Mouse (Mus musculus): Measurements from ENCODE around the gene Rad21l. TPM values are rescaled to one million over a fixed set of nuclear protein-coding genes. Genes with fewer than 3 reads are reported as not detected.

The Rad21l gene
- total RNA-seq (2014; rRNA removed; ENCODE audit: low replicate concordance) (not detected in 2 replicates), polyA plus RNA-seq (2015; fragmentation: Nextera tagmentation; extraction: Ambion mirVana) (not detected in 2 replicates)

DNA sequence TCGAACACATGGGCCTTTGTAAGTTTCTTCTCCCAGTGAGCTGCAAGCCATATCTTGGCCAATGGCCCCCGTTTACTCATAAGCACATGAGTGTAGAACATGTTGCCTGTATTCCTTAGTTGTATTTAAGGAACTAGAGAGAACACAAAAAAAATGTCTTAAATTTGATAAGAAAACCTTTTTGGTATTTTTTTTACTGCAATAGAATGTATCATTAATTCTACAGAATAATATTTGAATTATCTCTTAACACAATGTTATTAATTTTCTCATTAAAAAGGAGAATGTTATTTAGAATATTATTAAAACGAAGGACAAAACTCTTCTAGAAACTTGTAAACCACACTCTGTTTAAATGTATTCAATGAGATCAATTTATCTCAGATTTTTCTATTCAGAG is at the start of gene Rad21l:
Rad21l (minus strand) TSS at position 101 of the 400 bp plus-strand sequence.
- DNase-seq (ENCODE audit: low spot score) (no peak), ATAC-seq (ENCODE audit: insufficient read depth, low read depth) (no peak)
- H3K4me2 ChIP-seq (ENCODE audit: low read depth, low read length), result no peak within 1 kb of the TSS
- no peak within 1 kb of the TSS for H3K4me3 ChIP-seq (ENCODE audit: low read depth, low read length)
- peaks cover 5% of the 10 kb centered on the region; the same call in 1 of the 2 replicates for H3K27me3 ChIP-seq (ENCODE audit: control insufficient read depth, insufficient read depth, low read length)
- H3K27ac ChIP-seq (ENCODE audit: low read depth), result no peak within 1 kb of the TSS
- H3K9me3 ChIP-seq (replicated peaks; ENCODE audit: control insufficient read depth, low read length), result no peaks in the 10 kb centered on the region
- H3K4me1 ChIP-seq (ENCODE audit: control insufficient read depth, insufficient read depth), result no peaks in the 10 kb centered on the region
- TF ChIP-seq CTCF (IDR thresholded peaks at IDR 0.05; ENCODE audit: low read depth) (no peak), EP300 (IDR thresholded peaks at IDR 0.05; ENCODE audit: low read depth) (no peak)
- 58% methylated on average over 3 of the region's 3 CpGs for WGBS
- no peak within 1 kb of the TSS for H3K9ac ChIP-seq (replicated peaks; ENCODE audit: low read depth, low read length)
- no peaks in the 10 kb centered on the region for H3K36me3 ChIP-seq (replicated peaks; ENCODE audit: control insufficient read depth, insufficient read depth, low read length)

DNA sequence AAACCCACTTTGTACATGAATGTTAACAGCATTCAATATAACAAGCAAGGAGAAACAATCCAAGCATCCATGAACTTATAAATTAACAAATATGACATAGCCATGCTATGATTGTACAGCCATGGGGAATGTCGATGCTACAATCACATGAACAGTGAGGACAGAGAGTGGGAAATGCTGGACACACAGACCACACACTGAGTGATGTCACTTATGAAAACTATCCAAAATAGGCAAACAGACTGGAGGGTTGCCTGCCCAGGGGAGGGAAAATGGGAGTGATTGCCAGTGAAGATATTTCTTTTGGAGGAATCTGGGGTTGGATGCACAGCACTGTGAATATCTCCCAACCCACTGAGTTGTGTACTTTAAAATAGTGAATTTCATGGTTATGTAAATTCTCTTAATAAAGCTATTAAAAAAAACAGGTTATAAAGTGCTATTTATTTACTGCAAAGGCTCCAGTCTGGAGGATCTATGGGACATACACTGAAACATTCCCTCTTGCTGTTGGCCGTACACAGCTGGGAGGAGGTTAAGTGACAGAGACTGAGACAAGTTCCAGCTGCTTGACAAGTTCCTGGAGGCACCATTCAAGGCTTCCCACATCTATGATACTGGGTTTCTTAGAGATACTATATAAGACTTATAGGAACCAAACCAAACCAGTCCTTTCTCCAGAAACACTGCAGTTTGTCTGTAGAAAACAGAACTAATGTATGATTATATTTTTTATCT is 48.2 kb upstream of the Rad21l start:
- no peaks in the 10 kb centered on the region for H3K9me3 ChIP-seq (replicated peaks; ENCODE audit: control insufficient read depth, low read length)
- H3K27ac ChIP-seq (ENCODE audit: low read depth), result no peak overlapping the region
- H3K9ac ChIP-seq (replicated peaks; ENCODE audit: low read depth, low read length), result no peak overlapping the region
- TF ChIP-seq CTCF (IDR thresholded peaks at IDR 0.05; ENCODE audit: low read depth) (no peak), EP300 (IDR thresholded peaks at IDR 0.05; ENCODE audit: low read depth) (no peak)
- H3K4me2 ChIP-seq (ENCODE audit: low read depth, low read length), result no peak overlapping the region
- no peaks in the 10 kb centered on the region for H3K4me1 ChIP-seq (ENCODE audit: control insufficient read depth, insufficient read depth)
- WGBS, result 74% methylated on average over 2 of the region's 2 CpGs
- H3K36me3 ChIP-seq (replicated peaks; ENCODE audit: control insufficient read depth, insufficient read depth, low read length), result peaks cover 40% of the 10 kb centered on the region
- H3K4me3 ChIP-seq (ENCODE audit: low read depth, low read length), result no peak overlapping the region
- H3K27me3 ChIP-seq (ENCODE audit: control insufficient read depth, insufficient read depth, low read length), result no peaks in the 10 kb centered on the region
- ATAC-seq (ENCODE audit: insufficient read depth, low read depth) (no peak), DNase-seq (ENCODE audit: low spot score) (no peak)

DNA sequence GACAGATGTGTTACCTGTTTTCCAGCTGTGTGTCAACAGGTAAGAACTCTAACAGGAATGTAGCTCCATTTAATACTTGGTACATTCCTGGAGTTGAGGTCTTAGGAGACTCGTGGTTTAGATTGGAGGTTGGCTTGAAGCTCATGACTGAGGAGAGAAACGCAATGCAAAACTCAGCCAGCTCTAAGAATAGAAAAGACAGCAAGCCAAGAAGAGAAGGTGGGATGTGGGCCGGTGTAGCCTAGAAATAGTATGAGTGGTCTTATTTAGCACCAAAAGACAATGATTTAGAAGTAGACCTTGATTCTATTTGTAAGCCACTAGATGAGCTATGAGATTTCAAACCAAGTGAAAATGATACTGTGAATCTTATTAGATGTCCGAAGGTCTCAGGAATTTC is 47.2 kb upstream of the Rad21l start:
- WGBS, result 67% methylated on average over 4 of the region's 4 CpGs

DNA sequence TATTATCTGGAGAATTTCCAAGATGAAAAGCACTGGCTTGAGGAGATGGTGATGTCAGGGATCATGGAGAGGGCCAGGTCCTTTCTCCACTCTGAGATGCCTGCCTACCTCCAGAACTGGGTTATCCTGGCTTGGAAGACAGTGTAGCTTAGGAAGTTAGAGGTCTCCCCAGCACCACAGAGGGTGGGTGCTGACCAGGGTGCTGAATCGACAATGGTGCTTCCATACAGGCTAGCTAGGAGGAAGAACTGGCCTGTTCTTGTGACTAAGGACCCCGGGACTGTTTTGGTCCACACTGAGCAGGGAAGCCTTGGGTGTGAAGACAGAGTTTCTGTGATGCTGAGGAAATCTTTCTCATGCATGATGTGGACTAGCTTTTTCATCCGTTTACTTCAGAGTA is 44.3 kb upstream of the Rad21l start:
- DNase-seq (ENCODE audit: low spot score) (peak; percentile 15), ATAC-seq (ENCODE audit: insufficient read depth, low read depth) (no peak)
- 34% methylated on average over 3 of the region's 3 CpGs for WGBS
- peaks cover 7% of the 10 kb centered on the region for H3K36me3 ChIP-seq (replicated peaks; ENCODE audit: control insufficient read depth, insufficient read depth, low read length)
- TF ChIP-seq CTCF (IDR thresholded peaks at IDR 0.05; ENCODE audit: low read depth) (no peak), EP300 (IDR thresholded peaks at IDR 0.05; ENCODE audit: low read depth) (no peak)
- no peak overlapping the region for H3K27ac ChIP-seq (ENCODE audit: low read depth)
- H3K4me3 ChIP-seq (ENCODE audit: low read depth, low read length), result no peak overlapping the region
- no peaks in the 10 kb centered on the region for H3K4me1 ChIP-seq (ENCODE audit: control insufficient read depth, insufficient read depth)
- no peak overlapping the region for H3K9ac ChIP-seq (replicated peaks; ENCODE audit: low read depth, low read length)
- no peaks in the 10 kb centered on the region for H3K27me3 ChIP-seq (ENCODE audit: control insufficient read depth, insufficient read depth, low read length)
- no peaks in the 10 kb centered on the region for H3K9me3 ChIP-seq (replicated peaks; ENCODE audit: control insufficient read depth, low read length)
- no peak overlapping the region for H3K4me2 ChIP-seq (ENCODE audit: low read depth, low read length)

More for the DNA sequence above, 47.2 kb upstream of the Rad21l start:
- H3K4me3 ChIP-seq (ENCODE audit: low read depth, low read length), result no peak overlapping the region
- H3K27ac ChIP-seq (ENCODE audit: low read depth), result no peak overlapping the region
- no peaks in the 10 kb centered on the region for H3K9me3 ChIP-seq (replicated peaks; ENCODE audit: control insufficient read depth, low read length)
- TF ChIP-seq EP300 (IDR thresholded peaks at IDR 0.05; ENCODE audit: low read depth) (no peak), CTCF (IDR thresholded peaks at IDR 0.05; ENCODE audit: low read depth) (no peak)
- peaks cover 30% of the 10 kb centered on the region for H3K36me3 ChIP-seq (replicated peaks; ENCODE audit: control insufficient read depth, insufficient read depth, low read length)
- no peak for ATAC-seq (ENCODE audit: insufficient read depth, low read depth)
- no peak overlapping the region for H3K9ac ChIP-seq (replicated peaks; ENCODE audit: low read depth, low read length)
- no peaks in the 10 kb centered on the region for H3K4me1 ChIP-seq (ENCODE audit: control insufficient read depth, insufficient read depth)
- H3K27me3 ChIP-seq (ENCODE audit: control insufficient read depth, insufficient read depth, low read length), result no peaks in the 10 kb centered on the region
- H3K4me2 ChIP-seq (ENCODE audit: low read depth, low read length), result no peak overlapping the region
- DNase-seq (ENCODE audit: low spot score), result no peak

DNA sequence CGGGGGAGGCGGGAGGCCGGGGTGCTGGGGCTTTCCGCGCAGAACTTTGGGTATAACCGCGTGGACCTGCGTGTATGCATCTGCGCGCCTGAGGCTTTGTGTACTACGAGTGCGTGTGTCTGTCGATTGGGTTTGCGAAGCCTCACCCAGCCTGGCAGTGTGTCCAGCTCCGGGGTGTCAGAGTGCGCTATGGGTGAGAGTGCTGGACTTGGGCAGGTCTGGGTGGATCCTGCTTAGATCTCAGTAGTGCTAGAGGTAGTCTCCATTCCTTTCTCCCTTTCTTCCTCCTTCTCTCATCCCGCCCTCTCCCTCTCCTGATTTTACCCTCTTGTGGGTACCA is 34.5 kb upstream of the Rad21l start:
- Histone ChIP-seq H3K9me3 (replicated peaks; ENCODE audit: control insufficient read depth, low read length) (no peaks in the 10 kb centered on the region), H3K4me1 (ENCODE audit: control insufficient read depth, insufficient read depth) (0 out of 2 replicates have a peak, but pooled peaks cover 4% of the 10 kb centered on the region), H3K9ac (replicated peaks; ENCODE audit: low read depth, low read length) (peak overlapping the region; percentile 70), H3K27me3 (ENCODE audit: control insufficient read depth, insufficient read depth, low read length) (peaks cover 38% of the 10 kb centered on the region), H3K4me3 (ENCODE audit: low read depth, low read length) (peak overlapping the region; percentile 64), H3K36me3 (replicated peaks; ENCODE audit: control insufficient read depth, insufficient read depth, low read length) (no peaks in the 10 kb centered on the region), H3K4me2 (ENCODE audit: low read depth, low read length) (peak overlapping the region; percentile 100), H3K27ac (ENCODE audit: low read depth) (no peak overlapping the region)
- TF ChIP-seq CTCF (IDR thresholded peaks at IDR 0.05; ENCODE audit: low read depth) (no peak), EP300 (IDR thresholded peaks at IDR 0.05; ENCODE audit: low read depth) (no peak)
- DNase-seq (ENCODE audit: low spot score) (no peak), ATAC-seq (ENCODE audit: insufficient read depth, low read depth) (0 out of 2 replicates have a peak, but pooled peaks have one; percentile 34)
- WGBS, result 3% methylated on average over 14 of the region's 17 CpGs
